Mouse (Mus musculus) hindbrain, embryonic 15.5 days (tissue): ENCODE results near the gene Proz. TPM values are rescaled to one million over a fixed set of nuclear protein-coding genes. Genes with fewer than 3 reads are reported as not detected.
"Not testable (repeated sequence)": the region's sequence is repeated elsewhere in the genome, so short reads cannot be mapped to it uniquely, and the experiment has no call there.

Source experiments
- ATAC-seq: fragments of 200-750 bp; cut with Nextera tagmentation; 2 replicates; pipeline ENCODE4 v1.8.0; 2017; ENCODE audit warnings: low read depth, moderate number of reproducible peaks, moderate TSS enrichment; ENCODE audit not compliant: low FRiP score
- H3K27ac ChIP-seq: fragments of 300-500 bp; sonication (generic); replicated peaks from 2 replicates; pipeline ENCODE4 v1.5.1; 2015; ENCODE audit warnings: mild to moderate bottlenecking, inconsistent platforms
- H3K27me3 ChIP-seq: fragments of 300-500 bp; sonication (generic); 2 replicates; pipeline ENCODE4 v1.6.1; 2015; ENCODE audit warnings: control low read depth, inconsistent platforms
- H3K36me3 ChIP-seq: fragments of 300-500 bp; sonication (generic); 2 replicates; pipeline ENCODE4 v1.6.1; 2015; ENCODE audit warnings: control low read depth, inconsistent platforms
- H3K4me1 ChIP-seq: fragments of 300-500 bp; sonication (generic); replicated peaks from 2 replicates; pipeline ENCODE4 v1.6.1; 2015; ENCODE audit warnings: control low read depth, inconsistent platforms
- H3K4me2 ChIP-seq: fragments of 300-500 bp; sonication (generic); 2 replicates; pipeline ENCODE4 v1.6.1; 2015; ENCODE audit warnings: moderate library complexity, mild to moderate bottlenecking, inconsistent platforms
- H3K4me3 ChIP-seq: fragments of 300-500 bp; sonication (generic); 2 replicates; pipeline ENCODE4 v1.5.1; 2015; ENCODE audit warnings: mild to moderate bottlenecking, inconsistent platforms
- H3K9ac ChIP-seq: fragments of 300-500 bp; sonication (generic); 2 replicates; pipeline ENCODE4 v1.6.1; 2015; ENCODE audit warnings: inconsistent platforms
- H3K9me3 ChIP-seq: fragments of 300-500 bp; sonication (generic); 2 replicates; pipeline ENCODE4 v1.6.1; 2016; ENCODE audit warnings: control low read depth, inconsistent platforms
- WGBS: fragments of 180-500 bp; shearing (Covaris S2); methylation state at CpG from one replicate; pipeline ENCODE4 v1.1.7; 2015; 5-methylcytosine and 5-hydroxymethylcytosine counted together
- polyA plus RNA-seq: library from polyadenylated mRNA; unstranded; fragments of >200 nt; fragmentation: Nextera tagmentation; extraction: Ambion mirVana; gene quantifications from 2 replicates; pipeline ENCODE4 v1.2.1, GENCODE M21; 2015

Gene Proz
- polyA plus RNA-seq, 1 experiment from 2014 or later: 1.1 TPM

- ATAC-seq: no peak
- 75% methylated on average over 10 of the region's 10 CpGs for WGBS
- no peaks in the 10 kb centered on the region for H3K9me3 ChIP-seq
- no peak overlapping the region for H3K4me3 ChIP-seq
- H3K27me3 ChIP-seq: no peaks in the 10 kb centered on the region
- no peak overlapping the region for H3K4me2 ChIP-seq
- no peak overlapping the region for H3K27ac ChIP-seq
- H3K36me3 ChIP-seq: no peaks in the 10 kb centered on the region
- no peak overlapping the region for H3K9ac ChIP-seq
- H3K4me1 ChIP-seq: no peaks in the 10 kb centered on the region
These were observed 10.2 kb upstream of the Proz start for GRCm38 (mm10) chr8:13050550-13050949.

DNA sequence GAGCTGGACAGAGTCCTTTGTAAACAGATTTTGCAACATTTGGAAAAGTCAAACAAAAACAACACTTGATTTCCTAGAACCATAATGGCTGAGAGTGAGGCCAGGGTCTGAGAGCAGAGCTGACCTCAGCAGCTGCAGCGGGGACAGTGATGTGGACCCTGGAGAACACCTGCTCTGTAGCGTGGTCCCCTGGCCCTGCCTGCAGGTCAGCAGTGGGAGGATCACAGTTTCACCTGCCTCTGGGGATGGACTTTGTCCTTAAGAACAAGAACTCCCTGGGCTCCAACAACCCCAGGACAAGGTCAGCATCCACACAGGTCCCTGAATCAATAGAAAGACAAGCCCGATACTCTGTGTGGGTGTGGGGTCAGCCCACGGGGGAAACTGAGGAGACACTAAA is 3.4 kb upstream of the Proz start:
- no peak overlapping the region for H3K4me2 ChIP-seq
- H3K27ac ChIP-seq: no peak overlapping the region
- H3K4me3 ChIP-seq: no peak overlapping the region
- ATAC-seq: no peak
- no peaks in the 10 kb centered on the region for H3K27me3 ChIP-seq
- 85% methylated on average over 4 of the region's 4 CpGs for WGBS
- no peaks in the 10 kb centered on the region for H3K9me3 ChIP-seq
- no peaks in the 10 kb centered on the region for H3K36me3 ChIP-seq
- H3K4me1 ChIP-seq: no peaks in the 10 kb centered on the region
- H3K9ac ChIP-seq: no peak overlapping the region

GRCm38 (mm10) chr8:13063112-13063511 is 2.4 kb downstream of the Proz start:
- Histone ChIP-seq H3K36me3 (no peaks in the 10 kb centered on the region), H3K27ac (no peak overlapping the region), H3K27me3 (no peaks in the 10 kb centered on the region), H3K4me1 (no peaks in the 10 kb centered on the region), H3K4me2 (no peak overlapping the region), H3K9ac (no peak overlapping the region), H3K9me3 (no peaks in the 10 kb centered on the region), H3K4me3 (no peak overlapping the region)
- 82% methylated on average over 16 of the region's 16 CpGs for WGBS
- no peak for ATAC-seq

DNA sequence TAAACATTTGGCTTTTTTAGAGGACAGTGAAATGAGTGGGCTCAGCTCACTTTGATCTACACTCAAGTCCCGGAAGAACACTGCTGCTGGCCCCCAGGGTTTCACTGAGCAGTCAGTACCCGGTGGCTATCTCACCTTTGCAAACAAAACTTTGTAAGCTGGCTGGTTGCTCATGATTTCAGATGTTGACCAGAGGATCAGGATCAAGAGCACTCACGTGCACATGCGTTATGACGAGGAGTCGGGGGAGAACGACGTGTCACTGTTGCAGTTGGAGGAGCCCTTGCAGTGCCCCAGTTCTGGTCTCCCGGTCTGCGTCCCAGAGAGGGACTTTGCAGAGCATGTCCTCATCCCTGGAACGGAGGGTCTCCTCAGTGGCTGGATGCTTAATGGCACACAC is 12.5 kb downstream of the Proz start:
- no peak for ATAC-seq
- Histone ChIP-seq H3K4me1 (no peaks in the 10 kb centered on the region), H3K27ac (no peak overlapping the region), H3K4me2 (no peak overlapping the region), H3K4me3 (no peak overlapping the region), H3K9ac (no peak overlapping the region), H3K36me3 (peaks cover 47% of the 10 kb centered on the region), H3K27me3 (no peaks in the 10 kb centered on the region), H3K9me3 (no peaks in the 10 kb centered on the region)
- 97% methylated on average over 11 of the region's 11 CpGs for WGBS

DNA sequence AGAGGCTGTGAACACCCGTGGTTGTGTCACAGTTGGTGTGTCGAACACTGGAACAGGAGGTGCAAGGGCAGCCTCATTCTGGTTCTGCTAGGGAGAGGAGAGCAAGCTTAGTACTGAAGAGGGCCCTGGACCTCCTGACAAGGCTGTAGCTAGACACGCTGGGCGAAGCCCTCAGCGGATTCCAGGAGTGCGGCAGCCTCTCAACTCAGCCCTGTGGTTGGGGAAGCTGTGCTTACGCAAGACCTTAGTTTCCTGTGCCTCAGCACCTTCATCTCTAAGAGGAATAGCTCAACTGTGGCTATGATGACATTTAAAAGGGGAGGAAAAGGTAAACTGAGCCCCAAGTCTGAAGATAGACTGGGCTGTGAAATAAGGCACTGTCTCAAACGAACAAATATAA is 14.3 kb downstream of the Proz start:
- no peak overlapping the region for H3K4me3 ChIP-seq
- H3K4me1 ChIP-seq: no peaks in the 10 kb centered on the region
- H3K4me2 ChIP-seq: no peak overlapping the region
- H3K9me3 ChIP-seq: no peaks in the 10 kb centered on the region
- no peak overlapping the region for H3K27ac ChIP-seq
- no peak for ATAC-seq
- peaks cover 65% of the 10 kb centered on the region for H3K36me3 ChIP-seq
- 95% methylated on average over 8 of the region's 8 CpGs for WGBS
- H3K27me3 ChIP-seq: no peaks in the 10 kb centered on the region
- no peak overlapping the region for H3K9ac ChIP-seq

DNA sequence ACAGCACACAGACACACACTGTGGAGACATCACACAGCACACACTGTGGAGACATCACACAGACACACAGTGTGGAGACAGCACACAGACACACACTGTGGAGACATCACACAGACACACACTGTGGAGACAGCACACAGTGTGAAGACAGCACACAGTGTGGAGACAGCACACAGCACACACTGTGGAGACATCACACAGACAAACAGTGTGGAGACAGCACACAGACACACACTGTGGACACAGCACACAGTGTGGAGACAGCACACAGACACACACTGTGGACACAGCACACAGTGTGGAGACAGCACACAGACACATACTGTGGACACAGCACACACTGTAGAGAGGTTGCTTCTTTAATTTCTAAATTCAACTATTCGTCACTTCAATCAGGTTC is 14.9 kb downstream of the Proz start:
- not testable (repeated sequence) for H3K4me1 ChIP-seq, H3K9ac ChIP-seq, ATAC-seq, H3K27ac ChIP-seq, H3K27me3 ChIP-seq, H3K9me3 ChIP-seq, H3K4me2 ChIP-seq, H3K4me3 ChIP-seq
- peaks cover 70% of the 10 kb centered on the region for H3K36me3 ChIP-seq
- 98% methylated on average over 1 of the region's 1 CpGs for WGBS

- H3K27ac ChIP-seq: no peak overlapping the region
- no peak overlapping the region for H3K4me3 ChIP-seq
- WGBS: 91% methylated on average over 7 of the region's 7 CpGs
- no peaks in the 10 kb centered on the region for H3K4me1 ChIP-seq
- no peak overlapping the region for H3K9ac ChIP-seq
- H3K9me3 ChIP-seq: no peaks in the 10 kb centered on the region
- no peaks in the 10 kb centered on the region for H3K27me3 ChIP-seq
- H3K4me2 ChIP-seq: no peak overlapping the region
- ATAC-seq: no peak
- peaks cover 82% of the 10 kb centered on the region for H3K36me3 ChIP-seq
These were observed 16.8 kb downstream of the Proz start for GRCm38 (mm10) chr8:13077542-13077941.

GRCm38 (mm10) chr8:13104691-13105086 is 44.0 kb downstream of the Proz start:
- peaks cover 5% of the 10 kb centered on the region for H3K36me3 ChIP-seq
- H3K9me3 ChIP-seq: no peaks in the 10 kb centered on the region
- peak overlapping the region; percentile 95 for H3K27ac ChIP-seq
- peak overlapping the region; percentile 97 for H3K4me2 ChIP-seq
- ATAC-seq: peak; percentile 84
- H3K27me3 ChIP-seq: no peaks in the 10 kb centered on the region
- peak overlapping the region; percentile 92 for H3K4me3 ChIP-seq
- H3K4me1 ChIP-seq: peaks cover 26% of the 10 kb centered on the region
- under 1% methylated on average over 45 of the region's 45 CpGs for WGBS
- peak overlapping the region; percentile 81 for H3K9ac ChIP-seq

- peak within 1 kb of the TSS; percentile 92 for H3K9ac ChIP-seq
- peak; percentile 96 for ATAC-seq
- peak within 1 kb of the TSS; percentile 92 for H3K4me3 ChIP-seq
- under 1% methylated on average over 82 of the region's 87 CpGs for WGBS
- H3K36me3 ChIP-seq: peaks cover 5% of the 10 kb centered on the region; the same call in 1 of the 2 replicates
- H3K4me1 ChIP-seq: peaks cover 28% of the 10 kb centered on the region
- peak within 1 kb of the TSS; percentile 95 for H3K27ac ChIP-seq
- H3K27me3 ChIP-seq: no peaks in the 10 kb centered on the region
- H3K4me2 ChIP-seq: peak within 1 kb of the TSS; percentile 97
- H3K9me3 ChIP-seq: no peaks in the 10 kb centered on the region
These were observed 44.6 kb downstream of the Proz start, which contains the start of the genes Pcid2 and Cul4a for GRCm38 (mm10) chr8:13105087-13105881. TSS of gene Pcid2 (minus strand) at chr8:13105459. TSS of gene Cul4a (plus strand) at chr8:13105621.

GRCm38 (mm10) chr8:13105908-13106551 is 45.3 kb downstream of the Proz start:
- Histone ChIP-seq H3K27me3 (no peaks in the 10 kb centered on the region), H3K4me2 (peak overlapping the region; percentile 97)
- WGBS: under 1% methylated on average over 54 of the region's 63 CpGs

DNA sequence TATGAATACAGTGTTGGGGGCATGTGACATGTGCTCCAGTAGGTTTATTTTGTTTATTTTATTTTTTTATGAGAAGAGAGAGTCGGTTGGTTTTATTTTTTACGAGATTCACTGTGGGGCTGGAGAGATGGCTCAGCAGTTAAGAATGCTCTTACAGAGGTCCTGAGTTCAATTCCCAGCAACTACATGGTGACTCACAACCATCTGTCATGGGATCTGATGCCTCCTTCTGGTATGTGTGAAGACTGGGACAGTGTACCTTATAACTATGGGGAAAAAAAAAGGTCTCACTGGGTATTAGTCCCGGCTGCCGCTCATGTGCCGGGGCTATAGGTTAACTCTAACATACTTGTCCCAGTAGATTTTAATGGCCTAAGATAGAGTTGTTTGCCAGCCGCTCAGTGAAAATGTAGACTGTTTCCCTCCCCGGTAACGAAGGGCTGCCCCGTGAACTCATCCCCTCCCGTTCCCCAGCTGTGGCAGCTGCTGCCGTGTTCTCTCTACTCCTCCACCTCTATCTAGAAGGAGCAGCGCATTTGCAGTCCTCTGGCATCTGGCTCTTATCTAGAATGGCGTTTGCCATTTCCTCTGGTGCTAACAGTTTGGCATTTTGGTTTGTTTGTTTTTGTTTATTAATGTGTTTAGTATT is 47.4 kb downstream of the Proz start:
- 89% methylated on average over 13 of the region's 13 CpGs for WGBS
- no peak overlapping the region for H3K9ac ChIP-seq
- no peak overlapping the region for H3K27ac ChIP-seq
- no peaks in the 10 kb centered on the region for H3K9me3 ChIP-seq
- H3K27me3 ChIP-seq: no peaks in the 10 kb centered on the region
- no peak for ATAC-seq
- H3K4me2 ChIP-seq: no peak overlapping the region
- no peaks in the 10 kb centered on the region for H3K36me3 ChIP-seq
- H3K4me1 ChIP-seq: peaks cover 36% of the 10 kb centered on the region
- H3K4me3 ChIP-seq: no peak overlapping the region

More at GRCm38 (mm10) chr8:13105908-13106551, 45.3 kb downstream of the Proz start:
- H3K4me3 ChIP-seq: peak overlapping the region; percentile 92
- ATAC-seq: peak; percentile 61
- peak overlapping the region; percentile 92 for H3K9ac ChIP-seq
- peaks cover 5% of the 10 kb centered on the region; the same call in 1 of the 2 replicates for H3K36me3 ChIP-seq
- peaks cover 31% of the 10 kb centered on the region for H3K4me1 ChIP-seq
- H3K27ac ChIP-seq: peak overlapping the region; percentile 89
- H3K9me3 ChIP-seq: no peaks in the 10 kb centered on the region

DNA sequence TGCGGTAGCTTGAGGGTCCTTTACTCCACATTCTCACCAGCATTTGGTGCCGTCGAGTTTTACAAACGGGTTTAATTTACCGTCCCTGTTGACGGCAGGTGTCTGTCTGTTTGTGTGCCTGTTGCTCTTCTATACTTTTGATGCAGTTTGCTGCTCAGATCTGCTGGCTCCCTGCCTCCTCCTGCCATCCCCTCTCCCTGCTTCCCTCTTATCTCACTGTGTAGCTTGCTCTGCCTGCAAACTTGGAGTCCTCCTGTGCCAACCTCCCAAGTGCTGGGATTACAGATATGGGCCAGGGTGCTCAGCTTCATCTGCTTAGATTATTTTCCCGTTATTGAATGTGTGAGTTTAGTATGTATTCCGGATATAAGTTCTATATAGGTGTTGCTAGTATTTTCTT is 48.3 kb downstream of the Proz start:
- Histone ChIP-seq H3K4me3 (no peak overlapping the region), H3K9me3 (no peaks in the 10 kb centered on the region), H3K27ac (no peak overlapping the region), H3K36me3 (no peaks in the 10 kb centered on the region), H3K27me3 (no peaks in the 10 kb centered on the region), H3K4me1 (peaks cover 30% of the 10 kb centered on the region), H3K9ac (no peak overlapping the region), H3K4me2 (no peak overlapping the region)
- WGBS: 89% methylated on average over 8 of the region's 8 CpGs
- no peak for ATAC-seq
